Mouse (Mus musculus) frontal cortex, postnatal 36 days (tissue): ENCODE data around the gene Pdgfa.

Experiments
- DNase-seq, 2 experiments: peaks; one replicate each; pipeline ENCODE4 v3.0.0; 2022; ENCODE audit warnings: low spot score in 2 of 2

The Pdgfa gene

DNA sequence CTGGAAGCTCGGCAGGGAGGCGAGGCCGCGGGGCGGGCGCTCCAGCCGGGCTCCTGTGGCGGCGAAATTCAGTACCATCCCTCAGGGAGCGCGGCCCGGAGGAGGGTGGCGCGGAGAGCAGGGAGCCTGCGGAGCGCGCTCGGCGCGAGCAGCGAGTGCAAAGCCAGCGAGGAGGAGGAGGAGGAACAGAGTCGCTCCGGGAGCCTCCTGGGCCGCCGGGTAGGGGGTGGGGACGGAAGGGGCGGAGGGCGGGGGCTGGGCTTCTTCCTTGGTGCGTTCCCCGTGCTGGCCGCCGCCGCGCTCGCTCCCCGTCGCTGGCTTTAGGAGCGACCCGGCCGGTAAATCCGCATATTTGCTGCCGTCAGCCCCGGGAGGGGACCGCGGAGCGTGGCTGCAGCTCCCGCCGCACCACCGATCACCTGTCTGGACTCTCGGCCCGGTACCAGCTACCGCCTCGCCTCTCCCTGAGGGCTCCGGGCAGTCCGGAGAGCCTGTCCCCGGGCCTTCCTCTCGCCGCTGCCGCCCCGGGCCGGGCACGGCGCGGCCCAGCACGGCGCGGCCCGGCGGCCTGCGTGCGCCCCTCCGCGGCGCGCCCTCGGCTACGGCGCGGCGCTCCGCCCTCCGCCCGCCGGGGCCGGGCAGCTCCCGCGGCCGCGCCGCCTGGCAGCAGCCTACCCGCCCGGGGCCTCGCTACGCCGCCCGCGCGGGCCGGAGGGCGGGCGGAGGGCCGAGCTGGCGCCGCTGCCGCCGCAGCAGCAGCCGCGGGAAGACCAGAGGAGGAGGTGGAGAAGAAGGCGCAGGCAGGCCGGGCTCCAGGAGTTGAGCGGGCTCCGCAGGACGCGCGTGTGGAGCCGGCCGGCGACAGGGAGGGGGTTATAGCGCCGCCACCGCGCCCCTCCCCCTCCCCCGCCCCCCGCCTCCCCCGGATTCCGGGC is 2.1 kb downstream of the Pdgfa start:
- peak; percentile 68 to 78 for DNase-seq

DNA sequence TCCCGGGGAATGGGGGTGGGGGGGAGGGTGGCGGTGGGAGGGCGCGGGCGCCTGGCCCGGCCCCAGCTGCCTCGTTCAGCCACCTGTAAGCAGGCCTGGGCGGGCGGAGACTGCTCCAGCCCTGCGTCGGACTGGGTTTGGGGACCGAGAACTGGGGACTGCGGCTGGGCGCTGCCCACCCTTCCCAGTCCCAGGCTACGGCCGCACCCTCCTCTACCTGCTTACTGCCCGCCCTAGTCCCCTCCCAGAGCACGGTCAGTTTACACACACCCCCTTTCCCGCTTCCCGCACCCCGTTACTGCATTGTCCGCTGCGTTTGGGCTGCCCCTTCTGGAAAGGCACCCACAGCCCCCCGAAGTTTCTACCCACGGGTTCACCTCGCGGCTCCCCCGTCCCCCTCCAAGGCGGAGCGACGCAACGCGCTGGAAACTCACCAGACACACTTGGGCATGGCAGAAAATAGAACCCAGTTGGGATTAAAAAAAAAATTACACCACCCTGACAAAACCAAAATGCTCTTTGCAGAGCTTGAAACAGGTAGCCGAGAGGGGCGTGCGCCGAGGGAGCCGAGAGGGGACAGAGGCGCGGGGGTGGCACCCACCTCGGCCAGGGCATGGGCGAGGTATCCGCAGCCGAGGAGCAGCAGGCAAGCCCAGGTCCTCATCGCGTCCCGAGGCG is 2.9 kb downstream of the Pdgfa start:
- DNase-seq, result peak in 1 of 2 experiments; percentile 17

DNA sequence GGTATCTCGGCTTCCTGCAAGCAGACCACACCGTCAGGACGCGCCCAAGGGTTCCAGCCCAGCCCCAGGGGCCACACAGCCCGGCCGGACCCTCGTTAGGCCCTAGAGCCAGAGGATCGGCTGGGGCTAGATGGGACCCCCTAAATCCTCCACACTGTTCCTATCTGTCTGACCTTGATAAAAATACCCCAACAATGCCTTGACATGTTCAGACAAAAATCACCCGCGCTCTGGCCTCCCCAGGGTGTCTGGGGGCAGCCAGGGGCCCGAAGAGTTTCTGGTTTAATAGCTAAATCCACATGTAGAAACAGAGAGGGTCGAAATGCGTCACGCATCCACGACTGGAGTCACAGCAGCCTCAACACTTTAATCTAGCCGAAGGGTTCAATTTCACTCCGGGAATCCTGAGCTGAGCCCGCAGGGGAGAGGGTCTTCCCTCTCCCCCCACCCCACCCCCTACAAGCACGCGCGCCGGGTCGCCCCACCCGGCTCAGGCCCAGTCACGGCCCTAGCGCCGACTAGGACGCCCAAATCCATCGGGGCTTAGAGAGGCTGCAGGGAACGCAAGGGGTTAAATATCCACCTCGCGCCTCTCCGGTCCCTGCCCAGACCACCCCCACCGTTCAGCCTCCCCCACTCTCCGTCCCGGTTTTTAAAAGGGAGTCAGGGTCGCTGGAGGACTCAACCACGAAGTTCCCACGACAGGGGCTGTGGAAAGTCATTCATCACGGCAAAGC is 3.6 kb downstream of the Pdgfa start:
- DNase-seq, result no peak

DNA sequence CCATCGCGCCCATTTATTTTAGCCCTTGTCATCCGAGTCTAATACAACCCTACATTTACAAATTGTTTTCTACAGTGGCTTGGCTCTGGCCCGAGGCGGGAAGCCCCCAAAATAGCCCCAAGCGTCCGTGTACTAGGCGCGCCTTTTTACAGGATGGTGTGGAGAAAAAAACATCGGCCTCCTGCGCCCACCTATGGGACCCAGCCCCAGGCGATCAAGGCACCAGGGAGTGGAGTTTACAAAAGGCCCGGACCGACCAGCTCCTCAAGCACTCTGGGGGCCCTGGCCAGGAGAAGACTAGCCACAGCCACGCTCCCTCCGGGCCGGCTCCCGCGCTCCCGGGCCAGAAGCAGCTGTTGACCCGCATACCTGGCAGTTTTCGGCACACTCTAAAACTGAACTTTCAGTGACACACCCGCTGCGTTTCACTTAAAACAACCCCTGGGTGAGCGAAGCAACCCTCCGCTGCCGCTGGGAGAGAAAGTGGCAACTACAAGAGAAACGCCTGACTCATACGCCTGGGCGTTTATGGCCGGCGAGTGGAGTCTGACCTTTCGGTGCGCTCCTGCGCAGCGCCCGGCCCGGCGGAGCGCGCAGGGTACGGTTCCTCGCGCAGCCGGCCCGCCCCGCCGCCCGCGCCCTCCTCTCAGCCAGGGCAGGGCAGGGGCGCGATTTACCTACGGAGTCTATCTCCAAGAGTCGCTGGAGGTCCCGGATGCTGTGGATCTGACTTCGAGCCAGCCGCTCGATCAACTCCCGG is 4.4 kb downstream of the Pdgfa start:
- DNase-seq, result no peak

DNA sequence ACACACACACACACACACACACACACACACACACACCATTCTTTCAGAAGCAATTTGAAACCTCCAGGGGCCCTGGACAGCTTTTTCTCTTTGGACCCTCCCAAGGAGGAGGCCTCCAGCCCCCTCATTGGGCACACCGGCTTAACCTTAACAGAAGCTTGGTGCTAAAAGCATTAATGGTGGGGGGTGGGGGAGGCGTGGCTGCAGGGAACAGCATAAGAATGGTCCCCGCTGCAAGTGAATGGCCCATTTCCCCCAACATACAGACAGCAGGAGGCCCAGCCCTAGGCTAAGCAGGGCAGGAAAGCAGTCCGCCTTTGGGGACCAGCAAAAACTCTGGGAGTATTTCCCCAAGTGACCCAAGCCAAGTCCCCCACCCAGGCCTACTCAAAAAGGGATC is 5.4 kb downstream of the Pdgfa start:
- DNase-seq, result no peak

DNA sequence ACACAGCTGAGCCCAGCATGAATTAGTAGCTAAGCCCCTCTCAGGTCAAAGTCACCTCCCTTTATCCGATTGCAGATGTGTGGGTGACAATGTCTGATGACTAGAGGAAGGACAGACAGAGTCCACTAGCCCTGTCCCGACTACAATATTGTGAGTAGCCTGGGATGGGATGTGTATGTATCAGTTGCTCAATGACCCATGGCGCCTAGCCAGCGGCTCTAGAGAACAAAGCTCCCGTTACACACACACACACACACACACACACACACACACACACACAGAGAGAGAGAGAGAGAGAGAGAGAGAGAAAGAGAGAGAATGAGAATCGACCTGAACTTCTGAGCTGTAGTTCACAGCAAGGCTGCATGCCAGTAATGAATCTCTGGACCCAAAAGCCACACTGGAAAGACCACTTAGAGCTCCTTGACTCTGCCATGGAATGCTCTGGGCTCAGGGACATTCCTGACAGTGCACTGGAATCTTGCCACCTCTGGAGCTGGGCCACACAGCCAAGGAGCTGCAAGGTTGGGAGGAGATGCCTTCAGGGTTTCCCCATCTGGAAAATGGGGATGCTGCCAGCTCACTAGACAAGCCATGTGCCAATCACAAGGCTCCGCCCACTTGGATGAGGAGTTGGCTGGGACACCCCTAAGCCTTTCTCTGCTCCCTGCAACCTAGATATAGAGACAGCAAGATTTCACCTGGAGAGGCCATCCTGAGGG is 6.3 kb downstream of the Pdgfa start:
- DNase-seq, result no peak

DNA sequence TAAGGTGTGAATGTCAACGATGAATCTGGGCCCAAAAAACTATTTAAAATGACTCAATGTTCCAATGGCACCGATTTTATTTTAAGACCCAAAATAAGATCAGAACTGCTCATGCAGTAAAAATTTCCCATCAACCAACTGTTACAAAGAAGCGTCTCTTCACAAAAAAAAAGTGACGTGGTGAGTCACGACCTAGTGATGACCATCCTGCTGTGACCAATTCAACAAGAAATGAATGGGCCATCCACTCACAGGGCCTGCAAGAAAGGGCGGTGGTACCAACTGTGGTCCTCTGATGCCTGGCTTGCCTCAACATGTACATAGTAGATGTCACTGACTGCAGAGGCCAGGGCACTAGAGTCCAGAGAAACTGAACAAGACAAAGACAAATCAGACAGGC is 7.6 kb downstream of the Pdgfa start:
- DNase-seq, result no peak

DNA sequence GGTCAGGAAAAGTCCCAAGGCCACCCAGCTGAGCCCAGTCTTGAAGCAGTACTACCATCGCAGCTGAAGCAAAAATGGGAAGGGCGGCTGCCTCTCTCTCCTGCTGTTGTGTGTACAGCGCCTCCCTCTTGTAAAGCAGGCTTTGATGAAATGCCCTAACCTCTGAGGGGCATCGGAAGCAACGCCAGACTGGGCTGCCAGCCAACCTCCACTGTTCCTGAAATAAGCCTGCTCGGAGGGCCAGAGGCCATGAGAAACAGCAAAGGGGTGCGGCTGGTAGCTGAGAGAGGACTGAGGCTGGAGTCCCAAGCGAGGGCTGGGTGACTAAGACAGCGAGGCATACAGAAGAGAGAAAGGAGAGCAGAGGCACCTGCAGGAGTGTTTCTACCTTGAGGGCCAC is 8.4 kb downstream of the Pdgfa start:
- DNase-seq, result no peak

DNA sequence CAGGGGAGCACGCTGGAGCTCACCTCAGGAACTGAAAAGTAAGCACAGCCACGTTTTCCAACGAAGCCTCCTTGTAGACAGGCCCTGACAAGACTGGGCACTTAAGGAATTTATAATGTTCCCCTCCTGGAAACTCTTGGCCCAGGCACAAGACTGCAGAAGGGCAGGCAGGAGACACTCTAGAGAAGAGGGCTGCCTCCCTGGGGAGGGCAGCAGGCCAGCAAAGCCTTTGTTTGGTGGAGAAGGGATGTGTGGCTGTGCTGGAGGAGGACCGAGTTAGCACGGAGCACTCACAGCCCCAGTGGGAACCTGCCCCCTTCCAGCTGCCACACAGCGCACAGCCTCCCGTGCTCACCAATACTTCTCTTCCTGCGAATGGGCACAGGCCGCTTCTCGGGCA is 9.2 kb downstream of the Pdgfa start:
- no peak for DNase-seq

DNA sequence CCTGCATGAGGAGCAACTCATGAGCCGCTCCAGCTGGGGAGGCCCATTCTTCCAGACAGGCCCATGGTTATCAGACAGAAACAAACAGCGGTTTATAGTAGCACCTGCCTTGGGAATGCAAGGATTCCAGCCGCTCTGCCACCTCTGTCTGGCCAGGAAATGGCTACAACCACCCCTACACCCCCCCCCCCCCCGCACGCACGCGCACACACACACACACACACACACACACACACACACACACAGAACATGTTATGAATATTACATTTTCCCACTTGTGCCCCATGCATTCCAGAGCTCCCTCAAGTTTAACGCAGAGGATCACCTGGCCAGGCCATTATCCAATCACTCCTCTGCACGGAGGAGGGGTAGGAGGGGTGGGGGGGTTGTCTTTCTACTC is 15.2 kb downstream of the Pdgfa start:
- no peak for DNase-seq

DNA sequence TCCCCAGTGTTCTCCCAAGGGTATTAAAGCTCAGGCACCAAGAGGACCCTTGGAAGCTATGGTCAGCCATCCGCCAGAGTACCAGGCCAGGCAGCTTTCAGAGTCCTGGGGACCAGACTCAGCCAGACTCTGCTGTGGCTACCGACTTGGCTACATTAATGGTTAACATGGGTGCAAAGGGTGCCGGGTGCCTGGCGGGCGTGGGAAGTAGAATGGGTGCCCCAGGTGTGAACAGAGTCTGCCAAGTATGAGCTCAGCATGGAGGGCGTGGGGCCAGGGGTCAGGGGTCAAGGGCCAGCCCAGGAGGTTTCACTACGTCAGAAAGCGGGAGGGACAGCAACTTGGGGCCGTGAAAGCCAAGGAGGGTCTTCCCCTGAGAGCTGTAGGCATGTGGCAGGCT is 16.6 kb downstream of the Pdgfa start:
- no peak for DNase-seq

DNA sequence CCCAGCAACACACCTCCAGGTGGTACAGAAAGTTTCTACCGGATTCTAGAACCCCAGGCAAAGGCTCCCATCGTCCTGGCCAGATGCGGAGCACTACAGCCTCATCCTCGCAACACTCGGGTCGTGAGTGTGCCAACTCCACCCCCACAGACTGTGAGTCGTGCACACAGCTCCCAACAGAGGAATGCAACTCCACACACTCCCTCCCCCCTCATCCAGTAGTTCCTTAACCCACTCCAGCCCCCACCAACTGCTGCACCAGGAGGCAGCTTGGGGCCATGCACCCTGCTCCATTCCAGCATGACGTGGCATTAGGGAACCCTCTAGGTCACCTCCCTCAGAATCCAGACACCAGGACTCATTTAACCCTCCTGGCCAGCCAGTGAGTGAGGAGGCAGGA is 17.3 kb downstream of the Pdgfa start:
- peak; percentile 37 to 52 for DNase-seq

DNA sequence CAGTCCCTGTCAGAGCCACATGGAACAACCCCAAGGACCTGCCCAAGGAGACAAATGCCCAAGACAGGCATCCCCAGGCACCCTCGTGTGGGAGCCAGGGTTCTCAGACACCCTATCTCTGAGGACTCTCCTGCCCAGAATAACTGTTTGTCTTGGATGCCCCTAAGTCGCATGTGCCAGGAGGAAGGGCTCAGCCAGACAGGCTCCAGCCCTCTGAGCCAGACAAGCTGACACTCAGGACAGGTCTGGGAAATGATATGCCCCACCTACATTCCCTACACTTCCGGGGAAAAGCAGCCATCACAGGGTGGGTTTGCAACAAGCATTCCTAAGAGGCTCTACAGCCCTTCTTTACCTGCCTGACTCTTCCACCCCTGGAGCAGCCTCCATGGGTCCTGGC is 19.4 kb downstream of the Pdgfa start:
- DNase-seq, result no peak

DNA sequence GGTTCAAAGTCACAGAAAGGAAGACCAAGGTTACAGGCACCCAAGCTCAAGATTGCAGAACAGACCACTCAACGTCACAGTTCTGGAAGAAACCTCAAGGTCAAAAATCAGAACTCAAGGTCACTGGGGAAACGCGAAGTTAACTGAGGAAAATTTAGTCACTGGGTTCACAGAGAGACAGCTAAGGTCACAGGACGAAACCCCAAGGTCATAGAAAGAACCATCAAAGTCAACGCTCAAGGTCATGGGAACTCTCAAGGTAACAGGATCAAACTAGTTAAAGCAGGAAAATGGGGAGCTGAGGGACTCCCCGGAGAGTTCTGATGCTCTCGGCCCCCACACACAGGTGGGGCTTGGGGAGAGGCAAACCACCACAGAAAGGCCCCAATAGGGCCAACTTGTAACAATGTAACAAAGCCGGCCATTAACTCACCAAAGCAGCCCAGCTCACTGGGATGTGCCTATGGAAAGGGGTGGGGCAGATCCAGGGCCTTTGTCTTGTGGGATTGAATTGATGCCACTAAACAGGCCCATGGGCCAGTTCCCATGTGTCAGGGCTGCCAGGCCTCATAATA is 22.2 kb downstream of the Pdgfa start:
- no peak for DNase-seq

DNA sequence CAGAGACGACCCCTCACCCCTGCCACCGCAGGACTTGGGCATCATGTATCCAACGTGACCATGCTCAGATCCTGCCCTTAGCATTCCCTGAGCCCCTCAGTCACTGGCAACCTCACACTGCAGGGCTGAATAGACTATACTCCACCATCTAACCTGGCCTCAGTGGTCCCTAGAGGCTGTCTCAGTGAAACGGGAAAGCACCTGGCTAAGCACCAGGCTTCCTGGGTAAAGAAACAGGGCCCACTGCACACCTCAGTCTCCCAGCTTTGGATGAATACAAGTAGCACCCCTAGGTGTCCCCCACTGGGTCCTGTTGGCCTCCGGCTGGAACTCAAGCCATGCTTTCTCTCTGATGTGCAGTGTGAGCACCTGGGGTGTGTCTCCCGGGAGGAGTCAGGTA is 23.7 kb downstream of the Pdgfa start:
- no peak for DNase-seq

DNA sequence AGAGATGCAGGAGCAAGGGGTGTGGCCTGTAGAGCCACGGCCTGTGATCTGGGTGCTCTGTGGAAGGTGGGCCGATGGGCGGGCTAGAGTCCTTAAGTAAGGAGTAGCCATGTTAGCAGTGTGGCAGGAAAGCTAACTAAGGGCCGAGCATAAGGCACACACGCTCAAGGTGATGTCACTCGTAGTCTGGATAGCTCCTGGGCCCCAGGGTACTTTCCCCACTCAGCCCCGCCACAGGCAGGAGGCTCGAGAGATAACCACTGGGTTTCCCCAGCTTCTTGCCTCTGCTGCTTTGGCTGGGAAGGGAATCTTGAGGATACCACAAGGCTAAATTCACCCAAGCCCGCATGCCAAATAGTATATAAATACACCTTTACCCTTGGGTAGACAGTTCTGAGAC is 25.8 kb downstream of the Pdgfa start:
- no peak for DNase-seq

DNA sequence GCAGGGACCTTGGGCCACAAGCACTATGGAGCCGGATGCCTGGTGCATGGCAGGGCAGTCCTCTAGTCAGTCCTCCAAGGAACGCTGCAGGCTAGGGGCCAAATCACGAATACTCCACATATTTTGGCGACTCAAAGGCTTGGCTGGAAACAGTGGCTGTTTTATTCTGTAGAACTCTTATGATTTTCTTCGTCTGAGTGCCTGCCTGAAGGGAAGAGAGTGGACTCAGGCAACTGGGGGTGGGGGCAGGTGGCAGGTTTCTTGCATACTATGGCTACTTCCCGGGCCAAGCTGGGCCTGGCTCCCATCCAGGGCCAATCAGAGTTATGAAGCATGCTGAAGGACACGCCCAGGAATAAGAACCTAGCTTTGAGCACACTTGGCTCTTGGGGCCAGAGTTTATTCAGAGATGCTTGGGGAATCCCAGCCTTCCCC is 27.1 kb downstream of the Pdgfa start:
- no peak for DNase-seq

DNA sequence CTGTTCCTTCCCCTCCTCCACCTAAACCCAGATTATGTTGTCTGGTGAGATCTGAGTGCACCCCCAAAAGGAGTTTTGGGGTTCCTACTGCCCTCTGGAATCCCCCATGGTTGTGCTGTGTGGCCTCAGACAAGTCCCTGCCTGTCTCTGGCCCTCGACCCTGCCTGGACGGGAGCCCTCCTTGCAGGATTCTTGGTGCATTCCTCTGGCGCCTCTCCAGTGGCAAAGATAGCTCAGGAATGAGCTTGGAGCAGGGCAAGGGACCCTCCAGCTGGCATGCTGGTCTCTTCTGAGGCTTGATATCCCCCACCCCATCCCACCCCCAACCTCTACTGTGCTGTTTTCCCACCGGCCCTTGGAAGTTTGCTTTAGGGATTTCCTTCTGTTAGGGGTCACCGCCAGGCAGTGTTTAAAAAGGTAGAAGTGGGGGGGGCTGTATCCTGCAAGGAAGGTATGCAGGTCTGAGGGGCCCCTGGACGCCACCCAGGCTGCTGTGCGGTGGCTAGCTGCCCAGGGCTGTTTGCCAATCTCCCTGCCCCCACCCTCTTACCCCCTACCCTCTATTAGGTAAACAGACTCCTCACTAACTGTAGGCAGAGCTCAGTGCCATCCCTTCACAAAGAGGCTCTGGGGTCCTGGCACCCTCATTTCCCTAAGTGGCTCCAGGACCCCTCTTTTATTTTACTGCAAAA is 31.0 kb downstream of the Pdgfa start:
- DNase-seq, result no peak

DNA sequence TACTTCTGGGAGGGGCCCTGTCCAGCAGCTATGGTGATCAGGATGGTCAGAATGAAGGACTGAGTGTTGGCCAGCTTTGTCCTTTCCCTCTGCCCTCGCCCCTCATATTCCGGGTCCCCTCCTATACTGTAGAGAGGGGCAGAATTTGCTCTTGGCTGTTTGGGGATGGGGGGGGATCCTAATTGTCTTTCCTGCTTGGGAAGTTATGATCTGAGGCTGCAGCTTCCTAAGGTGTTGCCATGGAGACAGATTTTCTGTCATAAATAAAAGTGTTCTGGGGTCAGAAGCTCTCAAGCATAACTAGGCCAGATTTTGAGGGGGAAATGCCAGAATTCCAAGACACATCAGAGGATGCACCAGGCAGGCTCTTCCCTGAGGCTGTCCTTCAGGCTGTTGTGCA is 31.6 kb downstream of the Pdgfa start:
- no peak for DNase-seq

DNA sequence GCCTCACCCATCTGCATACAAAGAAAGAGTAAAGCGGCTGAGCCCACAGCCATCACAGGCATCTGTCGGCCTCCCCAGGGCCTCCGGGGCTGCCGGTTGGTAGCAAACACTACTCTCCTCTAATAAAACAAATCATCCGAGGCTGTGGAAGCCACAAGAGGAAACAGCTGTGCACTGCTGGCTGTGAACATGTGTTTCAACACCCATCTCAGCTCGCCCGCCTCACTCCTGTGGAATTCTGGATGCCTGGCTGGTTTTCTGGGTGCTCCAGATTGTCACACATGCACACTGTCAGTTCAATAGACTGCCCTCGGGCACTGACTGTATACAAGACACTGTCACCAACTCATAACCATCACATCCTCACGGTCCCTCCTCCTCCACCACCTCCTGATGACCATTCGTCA is 40.7 kb downstream of the Pdgfa start:
- DNase-seq, result no peak
